Mouse (Mus musculus) fibroblast of lung, adult 2 months (primary cell): ENCODE measurements at regions not wholly inside any gene's neighbourhood (a gene's known extent, or its start where the extent isn't known, plus 50 kb on each side); places are given as distances from the start of the nearest gene placed in this dataset.

Source experiments
- DNase-seq: peaks from one replicate; pipeline ENCODE4 v3.0.0-alpha.2; 2011; ENCODE audit warnings: low read depth

- no peak for DNase-seq
Observed at GRCm38 (mm10) chr5:51125091-51125490, 442.4 kb downstream of the Ppargc1a start.

GRCm38 (mm10) chr5:51110006-51110405 is 457.5 kb downstream of the Ppargc1a start:
- no peak for DNase-seq

DNA sequence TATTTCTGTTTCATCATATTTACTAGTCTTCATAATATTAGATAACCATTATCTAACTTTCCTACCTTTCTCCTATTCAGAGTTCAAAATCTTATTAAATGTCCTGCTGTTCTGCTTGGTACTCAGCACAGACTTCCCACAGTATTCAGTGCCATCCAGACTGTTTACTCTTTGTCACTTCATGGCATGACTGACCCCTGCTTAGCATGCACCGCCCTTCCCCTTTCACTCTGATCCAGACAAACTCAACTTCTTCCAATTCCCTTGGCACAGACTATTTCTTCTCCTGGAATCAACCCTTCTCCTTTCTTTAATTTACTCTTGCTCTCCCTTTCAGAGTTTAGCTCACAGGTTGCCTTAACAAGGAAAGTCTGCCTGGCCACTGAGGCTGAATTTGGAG is 458.8 kb downstream of the Ppargc1a start:
- no peak for DNase-seq

GRCm38 (mm10) chr5:51108181-51108580 is 459.3 kb downstream of the Ppargc1a start:
- no peak for DNase-seq

DNA sequence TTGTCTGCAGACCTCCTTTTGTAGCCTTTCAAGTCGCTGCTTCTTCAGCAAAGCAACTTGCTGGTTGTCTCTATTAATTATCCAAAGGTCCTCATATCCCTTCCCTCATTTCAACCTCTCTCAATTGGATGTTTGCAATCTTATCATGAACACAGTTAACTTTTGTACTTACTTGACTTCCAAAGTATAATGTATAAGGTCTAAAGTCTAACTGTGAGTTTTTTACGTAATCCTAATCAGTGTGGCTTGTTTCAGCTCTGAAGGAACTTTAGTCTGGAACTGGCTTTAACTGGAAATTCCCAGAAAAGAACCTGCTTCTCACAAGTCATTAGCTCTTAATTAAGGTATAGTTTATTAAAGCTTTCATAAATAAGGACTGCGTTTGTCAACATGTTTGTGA is 467.6 kb downstream of the Ppargc1a start:
- DNase-seq, result no peak

- no peak for DNase-seq
Observed at GRCm38 (mm10) chr5:51072674-51073468, 494.7 kb downstream of the Ppargc1a start.

- no peak for DNase-seq
Observed at GRCm38 (mm10) chr5:51072146-51072545, 495.4 kb downstream of the Ppargc1a start.

- no peak for DNase-seq
Observed at GRCm38 (mm10) chr5:51069668-51070067, 497.9 kb downstream of the Ppargc1a start.

DNA sequence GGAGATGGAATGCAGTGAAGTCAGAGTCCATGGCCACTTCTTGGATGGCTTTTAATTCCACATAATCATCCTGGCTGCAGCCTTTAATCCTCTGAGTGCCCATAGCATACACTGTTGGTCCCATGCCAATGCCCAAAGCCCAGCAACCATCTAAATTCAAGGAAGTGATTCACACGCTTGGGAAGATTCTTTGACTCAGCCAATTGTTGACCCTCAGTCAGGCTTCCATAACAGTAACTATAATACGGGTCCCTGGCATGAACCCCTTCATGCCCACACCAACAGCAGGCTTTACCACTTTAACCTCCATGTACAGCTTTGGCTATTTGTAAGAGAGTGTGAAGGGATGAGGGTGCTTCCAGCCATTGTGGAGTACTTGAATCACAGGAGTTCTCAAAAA is 521.7 kb downstream of the Ppargc1a start:
- DNase-seq, result no peak

DNA sequence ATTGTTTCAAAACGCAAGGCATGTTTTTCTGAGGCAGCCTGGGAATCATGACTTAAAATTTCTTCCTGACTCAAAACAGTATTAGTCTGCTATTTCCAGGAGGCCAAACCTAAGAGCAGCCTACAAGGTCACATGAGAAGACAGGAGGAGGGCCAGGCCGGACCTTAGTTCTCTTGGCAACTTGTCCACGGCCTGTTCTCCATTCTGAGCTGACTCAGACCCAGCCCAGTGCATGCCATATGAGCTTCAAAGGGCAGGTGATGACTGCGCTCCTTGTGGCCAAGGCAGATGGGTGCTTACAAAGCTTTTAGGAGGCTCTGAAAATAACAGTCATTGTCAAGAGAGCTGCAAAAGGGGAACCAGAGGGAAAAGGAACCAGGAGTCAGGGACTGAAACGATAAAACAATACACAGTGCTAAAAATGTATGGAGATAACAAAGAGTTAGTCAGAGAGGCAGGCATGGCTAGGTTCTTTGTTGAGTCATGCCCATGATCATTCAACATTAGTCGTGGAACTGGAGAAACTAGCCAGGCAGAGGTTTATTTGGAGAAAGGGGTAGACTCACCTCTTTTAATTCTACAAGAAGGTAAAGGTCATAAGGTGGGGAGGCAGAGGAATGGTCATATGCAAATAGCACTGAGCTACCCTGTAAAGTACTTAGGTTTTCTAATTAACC is 525.8 kb downstream of the Ppargc1a start:
- peak; percentile 53 for DNase-seq

DNA sequence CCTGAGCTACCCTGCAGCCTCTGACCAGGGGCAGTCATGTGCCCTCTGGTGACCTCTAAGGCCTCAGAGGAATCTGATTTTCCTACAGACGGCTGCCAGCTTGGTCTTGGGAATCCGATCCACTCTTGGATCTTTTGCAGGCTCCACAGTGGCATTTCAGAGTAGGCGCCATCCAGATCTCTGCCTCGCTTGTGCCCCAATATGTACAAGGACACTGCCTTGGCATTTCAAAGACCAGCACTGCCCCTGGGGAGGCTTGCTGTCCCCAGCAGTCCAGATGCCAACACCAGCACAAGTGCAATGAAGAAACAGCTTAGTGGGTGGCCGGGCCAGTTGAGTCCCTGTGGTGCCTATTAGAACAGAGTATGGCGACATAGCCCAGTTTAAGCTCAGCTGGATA is 526.6 kb downstream of the Ppargc1a start:
- DNase-seq, result no peak

- no peak for DNase-seq
Observed at GRCm38 (mm10) chr5:51040463-51040862, 527.1 kb downstream of the Ppargc1a start.

DNA sequence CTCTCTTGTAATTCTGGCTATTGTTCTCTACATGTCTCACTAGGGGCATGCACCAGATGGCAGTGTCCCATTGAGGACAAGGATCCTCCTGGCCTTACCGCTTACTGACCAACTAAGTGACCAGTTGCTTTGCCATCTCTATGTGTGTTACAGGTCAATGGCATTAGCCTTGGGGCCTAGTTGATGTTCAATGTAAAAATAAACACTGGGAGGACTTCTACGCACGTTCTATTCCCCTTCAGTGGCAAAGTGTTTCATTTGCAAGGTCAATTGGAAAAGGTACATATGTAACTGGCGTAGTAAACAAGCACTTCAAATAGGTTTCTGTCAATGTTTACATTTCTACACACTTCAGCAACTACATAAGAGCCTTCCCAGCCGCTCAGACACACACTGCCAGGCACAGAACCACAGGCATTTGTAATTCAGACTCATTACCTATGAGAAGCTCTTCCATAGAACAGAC is 527.8 kb downstream of the Ppargc1a start:
- DNase-seq, result no peak

DNA sequence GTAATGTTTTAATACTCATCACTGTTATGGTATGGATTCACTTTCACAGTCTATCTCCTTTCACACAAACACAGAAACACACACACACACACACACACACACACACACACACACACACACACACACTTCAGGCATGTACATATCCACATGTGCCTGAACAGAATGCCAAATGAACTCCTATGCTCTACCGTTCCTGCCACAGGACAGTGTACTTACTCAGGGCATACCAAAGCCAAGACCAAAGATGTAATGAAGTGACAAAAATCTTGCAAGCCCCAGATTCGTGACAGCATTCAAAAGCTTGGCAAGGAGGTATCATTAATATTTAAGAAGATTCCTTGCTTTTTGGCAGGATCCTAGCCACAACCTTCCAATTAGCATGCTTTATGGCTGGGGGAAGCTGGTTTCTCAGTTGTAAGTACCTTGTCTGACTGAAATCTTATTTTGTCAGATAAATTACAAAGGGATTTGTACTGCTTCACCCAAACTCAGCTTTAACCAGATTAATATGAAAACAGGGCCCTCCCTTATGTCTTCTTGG is 531.0 kb downstream of the Ppargc1a start:
- DNase-seq, result no peak

- no peak for DNase-seq
Observed at GRCm38 (mm10) chr5:51028966-51029365, 538.6 kb downstream of the Ppargc1a start.

DNA sequence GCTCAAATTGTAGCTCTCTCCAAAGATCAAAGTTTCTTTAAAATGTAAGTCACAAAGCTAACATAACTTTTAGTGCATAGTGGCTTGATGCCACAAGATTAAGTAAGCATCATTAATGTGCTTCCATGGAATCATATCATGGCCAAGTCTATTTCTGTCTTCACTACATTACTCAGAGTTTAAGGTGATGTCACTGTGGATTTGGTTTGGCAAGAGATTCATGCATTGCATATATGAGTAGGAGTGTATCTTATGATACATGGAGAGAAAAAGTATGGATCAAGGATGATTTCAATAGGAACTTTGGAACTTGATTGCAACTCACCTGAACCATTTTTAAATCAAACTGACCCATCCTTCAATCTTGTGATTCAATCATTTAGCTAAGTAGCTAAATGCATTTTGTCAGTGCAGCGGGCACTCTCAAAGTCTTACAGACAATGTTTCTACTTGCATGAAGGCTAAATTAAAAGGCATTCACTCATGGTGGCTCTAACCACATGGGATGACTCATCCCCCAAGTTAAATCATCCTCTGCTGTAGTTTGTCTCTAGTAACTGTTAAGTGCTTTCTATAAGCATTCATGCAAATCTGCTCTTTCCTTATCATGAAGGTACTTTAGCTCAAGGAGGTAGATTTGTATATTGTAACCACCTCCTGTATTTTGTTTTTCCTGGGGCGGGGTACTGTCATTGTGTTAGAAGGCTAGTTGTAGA is 576.5 kb downstream of the Ppargc1a start:
- DNase-seq, result no peak
